Mouse (Mus musculus) cerebellum, adult 8-10 months (tissue): Measurements from ENCODE around the gene 1700014D04Rik.
A peak's percentile ranks its signal among the peaks of the same experiment; 100 is the strongest.
"Not testable (repeated sequence)": the region's sequence is repeated elsewhere in the genome, so short reads cannot be mapped to it uniquely, and the experiment has no call there.

Experiments used
- DNase-seq: peaks from one replicate; pipeline ENCODE4 v3.0.0; 2022

1700014D04Rik gene

DNA sequence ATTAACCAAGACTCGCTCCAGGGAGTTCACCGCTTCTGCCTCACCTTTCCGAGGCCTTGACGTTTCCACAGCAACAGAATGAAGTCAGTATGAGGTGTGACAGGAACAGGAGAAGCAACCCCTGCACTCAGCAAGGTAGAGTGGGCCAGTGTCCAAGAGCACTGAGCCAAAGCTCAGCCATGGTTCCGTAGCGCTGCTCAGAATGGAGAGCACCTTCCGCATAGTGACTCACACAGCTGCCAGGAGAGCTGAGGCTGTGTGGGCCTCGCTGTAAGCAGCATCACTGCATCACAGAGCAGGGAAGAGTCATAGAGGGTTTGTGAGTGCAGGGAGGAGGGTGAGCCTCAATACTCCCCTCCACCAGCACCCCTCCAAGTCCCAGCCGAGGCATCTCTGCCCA is at the start of gene 1700014D04Rik:
Gene 1700014D04Rik (minus strand): TSS at position 42 of the 400 bp plus-strand sequence.
- no peak for DNase-seq

DNA sequence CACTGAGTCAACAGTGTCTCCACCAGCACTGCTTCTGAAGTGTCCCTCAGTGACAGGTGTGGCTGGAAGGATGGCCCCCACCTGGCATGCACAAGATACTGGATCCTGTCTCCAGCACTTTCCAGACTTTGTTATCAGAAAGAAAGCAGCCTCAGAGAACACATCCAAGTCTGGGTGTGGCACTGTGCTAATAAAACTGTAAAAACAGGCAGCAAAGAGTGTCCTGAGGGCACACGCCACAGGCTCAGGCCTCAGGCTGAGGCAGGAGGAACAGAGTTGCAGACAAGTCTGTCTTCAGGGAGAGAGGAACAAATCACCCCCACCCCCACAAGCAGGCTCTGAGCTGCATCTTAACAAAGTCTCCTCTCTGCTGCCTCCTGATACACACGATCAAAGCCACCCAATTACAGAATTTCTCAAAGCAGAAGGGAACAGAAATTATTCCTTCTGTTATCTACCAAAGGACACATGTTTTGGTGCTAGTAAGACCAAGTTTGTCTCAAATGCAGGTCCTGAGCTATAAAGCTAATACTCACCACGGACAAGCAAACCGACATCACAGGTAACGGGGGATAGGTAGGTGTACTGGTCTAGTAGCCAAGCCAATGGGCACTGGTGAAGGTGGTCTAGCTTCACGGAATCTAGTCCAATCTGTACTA is 49.4 kb upstream of the 1700014D04Rik start:
- no peak for DNase-seq

GRCm38 (mm10) chr13:59794786-59795185 is 48.2 kb upstream of the 1700014D04Rik start:
- peak; percentile 17 for DNase-seq

GRCm38 (mm10) chr13:59782145-59782544 is 35.6 kb upstream of the 1700014D04Rik start, which contains the start of gene Gm49354:
Gm49354 (minus strand) TSS chr13:59782245.
- no peak for DNase-seq

- DNase-seq: not testable (repeated sequence)
These were observed 33.3 kb upstream of the 1700014D04Rik start for GRCm38 (mm10) chr13:59779744-59780264.

- no peak for DNase-seq
These were observed 32.7 kb upstream of the 1700014D04Rik start for GRCm38 (mm10) chr13:59779213-59779612.

DNA sequence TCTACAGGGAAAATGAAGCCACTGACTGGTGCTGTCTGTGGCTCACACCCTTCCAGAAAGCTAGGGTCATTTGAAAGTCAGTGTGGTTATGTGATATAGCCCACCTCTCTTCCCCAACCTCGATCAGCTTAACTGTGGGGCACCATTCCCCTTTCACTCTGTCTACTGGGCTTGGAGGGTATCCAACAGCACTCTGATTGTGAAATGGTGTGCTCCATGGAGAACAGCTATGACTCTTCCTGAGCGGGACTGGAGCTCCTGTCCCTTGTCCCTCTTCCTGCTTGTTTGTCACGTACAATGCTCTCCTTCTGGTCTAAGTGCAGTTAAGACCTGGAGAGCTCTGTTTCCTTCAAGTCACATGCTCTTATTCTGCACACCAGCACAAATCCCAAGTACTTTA is 28.6 kb upstream of the 1700014D04Rik start:
- DNase-seq: no peak

DNA sequence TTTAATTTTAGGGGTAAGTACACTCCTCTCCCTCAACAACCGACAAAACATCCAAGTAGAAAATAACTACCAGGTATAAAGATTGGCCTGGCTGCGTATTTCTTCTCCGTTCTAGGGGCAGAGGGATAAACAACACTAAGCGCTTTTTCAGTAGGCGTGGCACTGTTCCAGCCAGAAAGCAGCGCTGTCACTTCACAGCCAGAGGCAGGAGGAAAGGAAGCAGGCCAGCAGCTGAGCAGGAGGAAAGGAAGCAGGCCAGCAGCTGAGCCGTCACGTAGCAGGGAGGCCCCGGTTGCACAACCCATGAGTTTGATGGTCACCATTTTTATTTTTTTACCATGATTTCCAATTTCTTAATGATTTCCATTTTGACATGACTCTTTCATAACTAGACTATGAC is 24.7 kb upstream of the 1700014D04Rik start:
- peak; percentile 35 for DNase-seq

GRCm38 (mm10) chr13:59770847-59771246 is 24.3 kb upstream of the 1700014D04Rik start:
- no peak for DNase-seq

DNA sequence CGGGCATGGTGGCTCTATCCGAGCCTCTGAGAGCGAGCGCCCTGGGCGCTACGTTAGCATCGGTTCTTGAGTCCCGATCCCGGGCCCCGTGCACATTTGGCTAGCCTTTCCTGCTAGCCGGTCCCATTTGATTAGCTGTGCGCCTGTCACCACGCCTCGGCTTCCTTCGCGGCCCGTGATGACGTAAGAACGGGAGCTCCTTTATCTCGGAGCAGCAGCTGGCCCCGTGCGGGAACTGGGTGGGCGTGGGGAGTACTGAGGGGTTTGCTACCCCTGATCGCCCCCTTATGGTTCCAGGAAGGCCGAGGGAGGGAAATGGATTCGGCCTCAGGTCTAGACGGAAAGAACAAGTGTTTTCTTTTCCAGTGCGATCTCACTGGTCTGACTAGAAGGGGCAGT is 23.6 kb upstream of the 1700014D04Rik start:
- DNase-seq: peak; percentile 77

DNA sequence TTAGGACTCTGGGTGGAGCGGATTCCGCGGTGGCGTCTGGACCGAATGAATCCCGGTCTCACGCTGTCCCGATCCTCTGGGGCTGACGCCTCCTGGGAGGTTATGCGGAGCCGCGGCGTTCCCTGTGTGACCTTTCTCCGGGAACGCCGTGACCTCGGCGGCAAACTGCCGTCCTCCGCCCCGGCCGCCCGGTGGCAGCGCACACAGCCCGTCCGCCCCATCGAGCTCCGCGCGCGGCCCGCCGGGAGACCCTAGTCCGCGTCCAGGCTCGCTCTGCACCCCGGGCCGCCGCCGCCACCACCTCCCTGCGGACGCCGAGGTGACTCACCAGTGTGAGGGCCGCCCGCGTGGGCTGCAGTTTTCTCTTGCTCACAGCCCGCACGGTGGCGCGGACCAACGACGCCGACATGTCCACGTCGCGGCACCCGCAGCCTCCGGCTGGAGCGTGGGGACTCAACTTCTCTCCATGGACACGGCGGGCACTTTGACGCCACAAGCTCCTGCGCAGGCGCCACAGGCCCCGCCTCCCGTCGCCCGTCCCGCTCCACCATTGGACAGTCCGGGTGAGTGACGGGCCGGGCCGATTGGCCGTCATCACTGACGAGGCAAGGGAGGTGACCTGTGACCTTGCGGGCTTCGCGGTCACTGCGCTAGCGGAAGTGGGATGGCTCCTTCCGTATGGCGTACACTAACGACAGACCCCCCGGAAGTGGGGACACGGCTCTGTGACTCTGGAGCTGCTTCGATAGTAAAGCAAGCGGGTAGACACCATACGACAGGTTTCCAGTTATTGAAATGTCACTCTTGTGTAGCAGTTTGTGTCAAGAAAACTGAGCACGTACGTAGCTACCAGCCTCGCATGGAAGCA is 23.0 kb upstream of the 1700014D04Rik start, which contains the start of gene Isca1:
Gene Isca1 (minus strand): TSS at position 515 of the 868 bp plus-strand sequence.
- peak; percentile 99 for DNase-seq

GRCm38 (mm10) chr13:59768531-59768930 is 22.0 kb upstream of the 1700014D04Rik start:
- peak; percentile 26 for DNase-seq

DNA sequence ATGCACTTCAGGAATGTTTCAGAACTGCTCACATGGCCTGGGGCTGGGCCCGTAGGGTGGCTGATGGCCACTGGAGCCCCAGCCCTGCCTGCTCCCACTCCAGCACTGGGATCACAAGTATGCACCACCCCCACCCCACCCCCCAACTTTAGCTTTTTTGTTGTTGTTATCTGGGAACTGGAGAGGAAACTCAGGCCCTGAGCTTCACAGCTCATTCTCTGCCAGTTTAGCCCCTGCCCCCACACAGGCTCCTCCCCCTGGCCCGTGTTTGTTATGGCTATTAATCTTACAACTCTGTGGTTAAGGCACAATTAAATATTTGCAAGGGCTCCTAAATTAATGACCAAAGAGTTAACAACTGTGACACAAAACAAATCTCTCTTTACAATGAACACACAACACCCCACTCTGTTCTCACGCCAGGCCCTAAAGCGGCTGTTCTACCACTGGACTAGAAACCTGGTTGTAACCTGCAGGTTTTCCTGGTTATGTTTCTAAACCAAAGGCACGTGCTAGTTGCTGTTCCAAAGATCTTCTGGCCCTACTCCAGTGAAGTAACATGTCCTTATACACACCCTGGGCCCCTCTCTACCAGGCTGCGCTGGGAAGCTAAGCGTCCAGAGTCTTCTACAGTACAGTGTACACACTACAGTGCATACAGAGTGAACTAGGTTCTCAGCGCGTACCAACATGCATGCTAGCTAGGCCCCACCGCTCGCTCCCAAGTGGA is 20.4 kb upstream of the 1700014D04Rik start:
- DNase-seq: no peak

DNA sequence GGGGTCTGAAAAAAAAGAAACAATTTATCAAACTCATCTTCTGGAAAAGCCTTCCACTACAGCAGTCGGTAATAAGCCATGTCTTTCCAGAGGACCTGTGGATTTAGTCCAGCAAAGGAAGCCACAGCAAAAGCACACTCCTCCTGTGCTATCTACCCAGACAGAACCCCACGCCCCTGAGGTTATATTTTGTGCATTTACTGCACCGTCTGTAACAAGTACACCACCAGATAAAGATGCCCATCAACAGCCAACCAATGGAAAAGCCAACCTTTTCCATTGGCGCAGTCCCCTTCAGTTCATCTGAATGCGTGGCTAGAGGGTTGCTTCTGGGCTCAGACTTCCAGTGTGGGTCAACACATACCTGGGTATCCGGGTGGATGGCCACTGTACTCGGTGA is 16.2 kb upstream of the 1700014D04Rik start:
- DNase-seq: no peak

DNA sequence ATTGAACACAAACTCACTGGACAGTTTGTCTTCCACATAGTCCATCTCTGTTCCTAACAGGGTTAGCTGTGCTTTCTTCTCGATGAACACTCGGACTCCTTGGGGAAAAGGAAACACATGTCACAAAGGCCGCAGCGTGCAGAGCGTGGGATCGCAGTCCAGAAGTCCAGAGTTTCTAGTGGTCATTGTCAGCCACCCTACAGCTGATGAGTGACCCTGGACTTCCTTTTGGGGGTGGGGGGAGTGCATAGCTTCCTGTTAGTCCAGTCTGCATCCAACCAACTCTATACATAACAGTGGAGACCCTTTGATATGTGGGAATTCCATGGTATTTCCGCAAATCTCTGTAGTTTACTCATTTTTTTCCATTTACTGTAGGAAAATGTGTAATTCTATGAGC is 10.4 kb upstream of the 1700014D04Rik start:
- no peak for DNase-seq

DNA sequence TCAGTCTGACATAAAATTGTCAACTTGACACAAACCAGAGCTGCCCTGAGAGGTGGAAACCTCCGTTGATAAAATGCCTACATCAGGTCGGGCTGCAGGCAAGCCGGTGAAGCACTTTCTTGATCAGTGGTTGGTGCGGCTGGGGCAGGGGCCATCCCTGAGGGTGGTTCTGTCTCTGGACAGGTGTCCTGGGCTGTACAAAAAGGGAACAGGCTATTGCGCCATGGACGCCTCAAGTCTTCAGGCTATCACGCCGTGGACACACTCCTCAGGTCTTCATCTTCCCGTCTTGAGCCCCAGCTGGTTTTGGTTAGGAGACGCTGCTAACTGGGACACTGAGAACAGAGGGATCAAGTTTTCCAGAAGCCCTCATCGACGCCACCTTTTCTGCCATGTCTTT is 3.8 kb upstream of the 1700014D04Rik start:
- no peak for DNase-seq

- DNase-seq: no peak
These were observed 388 bp downstream of the 1700014D04Rik start for GRCm38 (mm10) chr13:59746164-59746563.

- no peak for DNase-seq
These were observed 1.1 kb downstream of the 1700014D04Rik start for GRCm38 (mm10) chr13:59745462-59745861.

GRCm38 (mm10) chr13:59741697-59742096 is 4.9 kb downstream of the 1700014D04Rik start:
- DNase-seq: no peak

GRCm38 (mm10) chr13:59741096-59741495 is 5.5 kb downstream of the 1700014D04Rik start:
- DNase-seq: no peak

- no peak for DNase-seq
These were observed 7.2 kb downstream of the 1700014D04Rik start for GRCm38 (mm10) chr13:59739397-59739796.

DNA sequence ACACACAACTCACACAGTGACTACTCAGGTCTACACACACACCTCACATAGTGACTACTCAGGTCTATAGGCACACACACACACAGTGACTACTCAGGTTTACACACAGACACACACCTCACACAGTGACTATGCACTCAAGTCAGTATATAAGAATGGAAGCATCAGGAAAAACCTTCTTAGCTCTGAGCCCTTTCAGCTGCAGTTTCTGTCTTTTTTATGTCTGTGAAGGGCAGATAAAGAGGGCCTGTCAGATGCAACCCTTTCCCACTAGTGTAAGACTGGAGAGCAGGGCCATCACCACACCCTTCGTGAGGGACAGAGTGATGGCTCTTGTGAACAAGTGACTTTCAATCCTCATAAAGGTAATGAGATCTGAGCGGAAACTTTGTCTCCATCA is 8.1 kb downstream of the 1700014D04Rik start:
- DNase-seq: no peak

DNA sequence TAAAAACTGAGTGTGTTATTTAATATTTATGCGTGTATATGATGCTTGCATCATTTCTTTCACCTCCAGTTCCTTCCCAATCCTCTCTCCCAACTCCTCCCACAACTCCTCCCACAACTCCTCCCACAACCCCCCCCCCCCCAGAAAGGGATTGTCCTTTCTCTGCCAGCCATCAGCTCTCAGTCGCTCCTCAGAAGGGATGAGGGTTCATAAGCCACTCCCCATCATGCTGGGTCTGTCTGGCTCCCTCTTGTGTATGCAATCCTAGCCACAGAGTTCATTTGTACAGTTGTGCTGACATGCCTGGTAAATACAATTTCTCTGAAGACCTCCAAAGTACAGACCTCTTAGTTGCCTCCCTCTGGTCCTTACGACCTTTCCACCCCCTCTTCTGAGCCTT is 11.4 kb downstream of the 1700014D04Rik start:
- DNase-seq: no peak
